Mouse (Mus musculus) stomach, postnatal 0 days (tissue): ENCODE measurements at regions not wholly inside any gene's neighbourhood (a gene's known extent, or its start where the extent isn't known, plus 50 kb on each side); places are given as distances from the start of the nearest gene placed in this dataset.

Source experiments
- ATAC-seq: fragments of 200-750 bp; cut with Nextera tagmentation; 2 replicates; pipeline ENCODE4 v1.8.0; 2017; ENCODE audit not compliant: low FRiP score, low TSS enrichment
- DNase-seq: peaks from one replicate; pipeline ENCODE4 v3.0.0-alpha.2; 2016; ENCODE audit warnings: low spot score
- H3K27ac ChIP-seq: fragments of 300-500 bp; sonication (generic); replicated peaks from 2 replicates; pipeline ENCODE4 v1.5.1; 2014; ENCODE audit warnings: mild to moderate bottlenecking, control low read depth
- H3K27me3 ChIP-seq: fragments of 300-500 bp; sonication (generic); 2 replicates; pipeline ENCODE4 v1.6.1; 2014; ENCODE audit warnings: low read length; ENCODE audit not compliant: control insufficient read depth, insufficient read depth
- H3K36me3 ChIP-seq: fragments of 300-500 bp; sonication (generic); 2 replicates; pipeline ENCODE4 v1.6.1; 2014; ENCODE audit warnings: low read length, mixed read lengths; ENCODE audit not compliant: control insufficient read depth, insufficient read depth
- H3K4me1 ChIP-seq: fragments of 300-500 bp; sonication (generic); replicated peaks from 2 replicates; pipeline ENCODE4 v1.6.1; 2014; ENCODE audit warnings: antibody characterized with exemption; ENCODE audit not compliant: control insufficient read depth, insufficient read depth
- H3K4me2 ChIP-seq: fragments of 300-500 bp; sonication (generic); replicated peaks from 2 replicates; pipeline ENCODE4 v1.6.1; 2014; ENCODE audit warnings: low read depth, mild to moderate bottlenecking, control low read depth, moderate library complexity
- H3K4me3 ChIP-seq: fragments of 300-500 bp; sonication (generic); 2 replicates; pipeline ENCODE4 v1.5.1; 2014; ENCODE audit warnings: low read depth, low read length, control low read depth
- H3K9ac ChIP-seq: fragments of 300-500 bp; sonication (generic); 2 replicates; pipeline ENCODE4 v1.6.1; 2014; ENCODE audit warnings: mild to moderate bottlenecking, low read length, control low read depth, mixed read lengths
- H3K9me3 ChIP-seq: fragments of 300-500 bp; sonication (generic); 2 replicates; pipeline ENCODE4 v1.6.1; 2016; ENCODE audit warnings: low read length; ENCODE audit not compliant: control insufficient read depth
- CTCF ChIP-seq: IDR thresholded peaks from 2 replicates; pipeline ENCODE4 v1.5.1; 2016; ENCODE audit warnings: antibody characterized with exemption, low read depth, mild to moderate bottlenecking, moderate library complexity
- EP300 ChIP-seq: optimal IDR thresholded peaks from 2 replicates; pipeline ENCODE3; 2016; ENCODE audit warnings: antibody characterized with exemption
- WGBS: fragments of 180-500 bp; shearing (Covaris S2); extraction: QIAGEN DNeasy Blood & Tissue Kit; methylation state at CpG from one replicate; pipeline ENCODE4 v1.1.7; 2014; 5-methylcytosine and 5-hydroxymethylcytosine counted together

- ATAC-seq (no peak), DNase-seq (no peak)
- Histone ChIP-seq H3K4me3 (no peak overlapping the region), H3K27me3 (no peaks in the 10 kb centered on the region), H3K36me3 (no peaks in the 10 kb centered on the region), H3K9ac (no peak overlapping the region), H3K4me1 (no peaks in the 10 kb centered on the region), H3K4me2 (no peak overlapping the region), H3K9me3 (no peaks in the 10 kb centered on the region), H3K27ac (no peak overlapping the region)
- 64% methylated on average over 2 of the region's 2 CpGs for WGBS
- TF ChIP-seq CTCF = no peak
- TF ChIP-seq EP300 = no peak
Observed at GRCm38 (mm10) chr8:103879505-103879904, 221.9 kb upstream of the Cdh5 start.

- Histone ChIP-seq H3K9me3 (no peaks in the 10 kb centered on the region), H3K36me3 (no peaks in the 10 kb centered on the region), H3K4me1 (no peaks in the 10 kb centered on the region), H3K27ac (no peak overlapping the region; the same call in 1 of the 2 replicates), H3K27me3 (no peaks in the 10 kb centered on the region), H3K9ac (no peak overlapping the region), H3K4me2 (no peak overlapping the region), H3K4me3 (no peak overlapping the region)
- ATAC-seq (0 out of 2 replicates have a peak, but pooled peaks have one; percentile 18), DNase-seq (no peak)
- 74% methylated on average over 14 of the region's 14 CpGs for WGBS
- TF ChIP-seq CTCF (no peak), EP300 (no peak)
Observed at GRCm38 (mm10) chr8:103880431-103881145, 220.8 kb upstream of the Cdh5 start.

DNA sequence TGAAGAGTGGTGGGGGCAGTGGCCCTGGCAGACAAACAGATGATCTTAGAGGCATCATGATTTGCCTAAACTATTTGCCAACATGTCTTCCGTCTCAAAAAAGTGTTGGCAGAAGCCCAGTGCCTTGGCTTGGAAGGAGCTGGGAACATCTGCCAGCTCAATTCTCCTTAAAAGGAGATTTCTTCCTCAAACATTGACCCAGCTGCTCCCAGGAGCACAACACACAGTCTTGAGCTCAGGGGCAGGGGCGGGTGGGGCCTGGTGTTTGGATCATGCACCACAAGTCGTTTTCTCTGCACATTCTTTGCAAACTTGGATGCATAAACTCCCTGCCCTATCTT is 220.3 kb upstream of the Cdh5 start:
- no peaks in the 10 kb centered on the region for H3K36me3 ChIP-seq
- TF ChIP-seq CTCF (no peak), EP300 (no peak)
- H3K27ac ChIP-seq = no peak overlapping the region
- 19% methylated on average over 3 of the region's 3 CpGs for WGBS
- H3K4me2 ChIP-seq = no peak overlapping the region
- DNase-seq = no peak
- H3K4me1 ChIP-seq = no peaks in the 10 kb centered on the region
- ATAC-seq = no peak
- H3K4me3 ChIP-seq = no peak overlapping the region
- no peaks in the 10 kb centered on the region for H3K27me3 ChIP-seq
- H3K9ac ChIP-seq = no peak overlapping the region
- no peaks in the 10 kb centered on the region for H3K9me3 ChIP-seq

- no peak overlapping the region for H3K27ac ChIP-seq
- no peaks in the 10 kb centered on the region for H3K36me3 ChIP-seq
- no peak for DNase-seq
- H3K9me3 ChIP-seq = no peaks in the 10 kb centered on the region
- H3K4me3 ChIP-seq = no peak overlapping the region
- H3K9ac ChIP-seq = no peak overlapping the region
- WGBS = 79% methylated on average over 12 of the region's 12 CpGs
- H3K4me1 ChIP-seq = no peaks in the 10 kb centered on the region
- H3K4me2 ChIP-seq = no peak overlapping the region
- H3K27me3 ChIP-seq = no peaks in the 10 kb centered on the region
- TF ChIP-seq EP300 (no peak), CTCF (no peak)
- no peak for ATAC-seq
Observed at GRCm38 (mm10) chr8:103884873-103885780, 216.3 kb upstream of the Cdh5 start.

GRCm38 (mm10) chr8:103894589-103894988 is 206.8 kb upstream of the Cdh5 start:
- DNase-seq = no peak
- no peak for TF ChIP-seq EP300
- no peak for TF ChIP-seq CTCF
- no peaks in the 10 kb centered on the region for H3K9me3 ChIP-seq
- no peak overlapping the region for H3K27ac ChIP-seq
- no peak overlapping the region for H3K4me2 ChIP-seq
- H3K4me1 ChIP-seq = no peaks in the 10 kb centered on the region
- WGBS = 68% methylated on average over 6 of the region's 6 CpGs
- H3K9ac ChIP-seq = no peak overlapping the region
- H3K36me3 ChIP-seq = no peaks in the 10 kb centered on the region
- no peaks in the 10 kb centered on the region for H3K27me3 ChIP-seq
- no peak overlapping the region for H3K4me3 ChIP-seq
- no peak for ATAC-seq

DNA sequence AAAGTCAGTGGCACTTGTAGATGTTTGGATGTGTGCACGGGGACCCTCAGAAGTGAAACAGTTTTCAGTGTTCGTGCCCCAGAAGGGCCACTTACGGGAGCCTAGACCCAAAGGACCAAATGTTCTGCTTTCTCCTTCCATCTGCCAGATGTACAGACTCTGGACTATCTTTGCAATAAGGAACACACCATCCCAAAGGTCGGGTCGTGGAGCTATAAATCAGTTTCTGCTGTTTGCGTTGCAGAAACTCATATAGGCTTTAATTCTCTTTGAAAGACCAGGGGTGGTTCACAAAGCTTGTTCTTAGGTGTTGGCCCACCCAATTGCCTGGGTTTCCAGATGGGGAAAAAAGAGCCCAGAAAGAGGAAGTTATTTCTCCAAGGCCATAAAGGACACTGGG is 206.3 kb upstream of the Cdh5 start:
- H3K27ac ChIP-seq = no peak overlapping the region
- ATAC-seq (no peak), DNase-seq (no peak)
- no peak overlapping the region for H3K4me2 ChIP-seq
- no peak for TF ChIP-seq EP300
- no peak for TF ChIP-seq CTCF
- no peaks in the 10 kb centered on the region for H3K27me3 ChIP-seq
- no peak overlapping the region for H3K4me3 ChIP-seq
- H3K9ac ChIP-seq = no peak overlapping the region
- H3K36me3 ChIP-seq = no peaks in the 10 kb centered on the region
- no peaks in the 10 kb centered on the region for H3K4me1 ChIP-seq
- WGBS = 80% methylated on average over 6 of the region's 6 CpGs
- H3K9me3 ChIP-seq = no peaks in the 10 kb centered on the region
